Mouse (Mus musculus): ENCODE results near the gene Mrps12. TPM values are rescaled to one million over a fixed set of nuclear protein-coding genes. Genes with fewer than 3 reads are reported as not detected.

Mrps12 gene
- polyA plus RNA-seq, 1 experiment from 2014 or later = 151 TPM

- Histone ChIP-seq H3K9me3 (replicated peaks; ENCODE audit: control insufficient read depth, low read length) (no peaks in the 10 kb centered on the region), H3K36me3 (replicated peaks; ENCODE audit: control insufficient read depth, insufficient read depth, low read depth, low read length) (peaks cover 2% of the 10 kb centered on the region; the same call in 1 of the 2 replicates), H3K4me1 (ENCODE audit: control insufficient read depth, insufficient read depth, low read length) (no peaks in the 10 kb centered on the region), H3K27me3 (ENCODE audit: control insufficient read depth, insufficient read depth, low read length) (no peaks in the 10 kb centered on the region), H3K9ac (replicated peaks; ENCODE audit: low read length) (no peak overlapping the region), H3K4me3 (ENCODE audit: low read depth, low read length) (no peak overlapping the region), H3K27ac (replicated peaks; ENCODE audit: low read depth, low read length) (no peak overlapping the region), H3K4me2 (ENCODE audit: low read depth, low read length) (no peak overlapping the region)
- ATAC-seq (replicated peaks; ENCODE audit: insufficient number of reproducible peaks, low FRiP score, low TSS enrichment, low read depth) (no peak), DNase-seq (ENCODE audit: low spot score) (no peak)
- WGBS = 86% methylated on average over 7 of the region's 7 CpGs
Observed at GRCm38 (mm10) chr7:28780857-28781256, 39.2 kb upstream of the Mrps12 start.

- no peaks in the 10 kb centered on the region for H3K9me3 ChIP-seq (replicated peaks; ENCODE audit: control insufficient read depth, low read length)
- 0 out of 2 replicates have a peak overlapping the region, but pooled peaks have one; percentile 13 for H3K9ac ChIP-seq (replicated peaks; ENCODE audit: low read length)
- DNase-seq (ENCODE audit: low spot score) = peak; percentile 95
- H3K27me3 ChIP-seq (ENCODE audit: control insufficient read depth, insufficient read depth, low read length) = no peaks in the 10 kb centered on the region
- no peak overlapping the region for H3K27ac ChIP-seq (replicated peaks; ENCODE audit: low read depth, low read length)
- WGBS = 51% methylated on average over 6 of the region's 6 CpGs
- ATAC-seq (replicated peaks; ENCODE audit: insufficient number of reproducible peaks, low FRiP score, low TSS enrichment, low read depth) = no peak; the same call in 1 of the 2 replicates
- H3K36me3 ChIP-seq (replicated peaks; ENCODE audit: control insufficient read depth, insufficient read depth, low read depth, low read length) = peaks cover 2% of the 10 kb centered on the region; the same call in 1 of the 2 replicates
- no peak overlapping the region for H3K4me3 ChIP-seq (ENCODE audit: low read depth, low read length)
- H3K4me2 ChIP-seq (ENCODE audit: low read depth, low read length) = no peak overlapping the region
- no peaks in the 10 kb centered on the region for H3K4me1 ChIP-seq (ENCODE audit: control insufficient read depth, insufficient read depth, low read length)
Observed at GRCm38 (mm10) chr7:28780067-28780658, 38.5 kb upstream of the Mrps12 start.

GRCm38 (mm10) chr7:28778825-28779224 lies 37.2 kb upstream of the Mrps12 start:
- 82% methylated on average over 9 of the region's 9 CpGs for WGBS
- Histone ChIP-seq H3K4me3 (ENCODE audit: low read depth, low read length) (no peak overlapping the region), H3K36me3 (replicated peaks; ENCODE audit: control insufficient read depth, insufficient read depth, low read depth, low read length) (peaks cover 2% of the 10 kb centered on the region; the same call in 1 of the 2 replicates), H3K27me3 (ENCODE audit: control insufficient read depth, insufficient read depth, low read length) (no peaks in the 10 kb centered on the region), H3K4me2 (ENCODE audit: low read depth, low read length) (no peak overlapping the region), H3K27ac (replicated peaks; ENCODE audit: low read depth, low read length) (no peak overlapping the region), H3K9ac (replicated peaks; ENCODE audit: low read length) (no peak overlapping the region), H3K9me3 (replicated peaks; ENCODE audit: control insufficient read depth, low read length) (no peaks in the 10 kb centered on the region), H3K4me1 (ENCODE audit: control insufficient read depth, insufficient read depth, low read length) (no peaks in the 10 kb centered on the region)
- ATAC-seq (replicated peaks; ENCODE audit: insufficient number of reproducible peaks, low FRiP score, low TSS enrichment, low read depth) (no peak), DNase-seq (ENCODE audit: low spot score) (no peak)

- ATAC-seq (replicated peaks; ENCODE audit: insufficient number of reproducible peaks, low FRiP score, low TSS enrichment, low read depth) = no peak
- no peaks in the 10 kb centered on the region for H3K27me3 ChIP-seq (ENCODE audit: control insufficient read depth, insufficient read depth, low read length)
Observed at GRCm38 (mm10) chr7:28775129-28775528, 33.5 kb upstream of the Mrps12 start.

GRCm38 (mm10) chr7:28774164-28774563 lies 32.5 kb upstream of the Mrps12 start:
- H3K9ac ChIP-seq (replicated peaks; ENCODE audit: low read length) = 0 out of 2 replicates have a peak overlapping the region, but pooled peaks have one; percentile 22
- peaks cover 2% of the 10 kb centered on the region; the same call in 1 of the 2 replicates for H3K36me3 ChIP-seq (replicated peaks; ENCODE audit: control insufficient read depth, insufficient read depth, low read depth, low read length)
- no peaks in the 10 kb centered on the region for H3K9me3 ChIP-seq (replicated peaks; ENCODE audit: control insufficient read depth, low read length)
- 0 out of 2 replicates have a peak overlapping the region, but pooled peaks have one; percentile 4 for H3K27ac ChIP-seq (replicated peaks; ENCODE audit: low read depth, low read length)
- no peak overlapping the region for H3K4me2 ChIP-seq (ENCODE audit: low read depth, low read length)
- WGBS = 49% methylated on average over 12 of the region's 12 CpGs
- DNase-seq (ENCODE audit: low spot score) (no peak), ATAC-seq (replicated peaks; ENCODE audit: insufficient number of reproducible peaks, low FRiP score, low TSS enrichment, low read depth) (peak; percentile 15; the same call in 1 of the 2 replicates)
- no peak overlapping the region for H3K4me3 ChIP-seq (ENCODE audit: low read depth, low read length)
- H3K4me1 ChIP-seq (ENCODE audit: control insufficient read depth, insufficient read depth, low read length) = no peaks in the 10 kb centered on the region
- H3K27me3 ChIP-seq (ENCODE audit: control insufficient read depth, insufficient read depth, low read length) = no peaks in the 10 kb centered on the region

More at GRCm38 (mm10) chr7:28775129-28775528, 33.5 kb upstream of the Mrps12 start:
- H3K27ac ChIP-seq (replicated peaks; ENCODE audit: low read depth, low read length) = no peak overlapping the region
- H3K4me1 ChIP-seq (ENCODE audit: control insufficient read depth, insufficient read depth, low read length) = no peaks in the 10 kb centered on the region
- H3K4me2 ChIP-seq (ENCODE audit: low read depth, low read length) = no peak overlapping the region
- no peak overlapping the region for H3K9ac ChIP-seq (replicated peaks; ENCODE audit: low read length)
- H3K9me3 ChIP-seq (replicated peaks; ENCODE audit: control insufficient read depth, low read length) = no peaks in the 10 kb centered on the region
- no peak overlapping the region for H3K4me3 ChIP-seq (ENCODE audit: low read depth, low read length)
- DNase-seq (ENCODE audit: low spot score) = no peak
- peaks cover 2% of the 10 kb centered on the region; the same call in 1 of the 2 replicates for H3K36me3 ChIP-seq (replicated peaks; ENCODE audit: control insufficient read depth, insufficient read depth, low read depth, low read length)
- 93% methylated on average over 7 of the region's 7 CpGs for WGBS

- Histone ChIP-seq H3K36me3 (replicated peaks; ENCODE audit: control insufficient read depth, insufficient read depth, low read depth, low read length) (peaks cover 2% of the 10 kb centered on the region; the same call in 1 of the 2 replicates), H3K27me3 (ENCODE audit: control insufficient read depth, insufficient read depth, low read length) (no peaks in the 10 kb centered on the region), H3K27ac (replicated peaks; ENCODE audit: low read depth, low read length) (no peak overlapping the region), H3K4me2 (ENCODE audit: low read depth, low read length) (no peak overlapping the region), H3K9ac (replicated peaks; ENCODE audit: low read length) (no peak overlapping the region), H3K4me1 (ENCODE audit: control insufficient read depth, insufficient read depth, low read length) (no peaks in the 10 kb centered on the region), H3K9me3 (replicated peaks; ENCODE audit: control insufficient read depth, low read length) (no peaks in the 10 kb centered on the region), H3K4me3 (ENCODE audit: low read depth, low read length) (no peak overlapping the region)
- no peak for DNase-seq (ENCODE audit: low spot score)
- ATAC-seq (replicated peaks; ENCODE audit: insufficient number of reproducible peaks, low FRiP score, low TSS enrichment, low read depth) = no peak
- 70% methylated on average over 3 of the region's 3 CpGs for WGBS
Observed at GRCm38 (mm10) chr7:28773163-28773562, 31.5 kb upstream of the Mrps12 start.

- Histone ChIP-seq H3K27ac (replicated peaks; ENCODE audit: low read depth, low read length) (no peak overlapping the region), H3K27me3 (ENCODE audit: control insufficient read depth, insufficient read depth, low read length) (no peaks in the 10 kb centered on the region), H3K9me3 (replicated peaks; ENCODE audit: control insufficient read depth, low read length) (no peaks in the 10 kb centered on the region), H3K4me2 (ENCODE audit: low read depth, low read length) (no peak overlapping the region), H3K36me3 (replicated peaks; ENCODE audit: control insufficient read depth, insufficient read depth, low read depth, low read length) (no peaks in the 10 kb centered on the region), H3K4me3 (ENCODE audit: low read depth, low read length) (no peak overlapping the region), H3K4me1 (ENCODE audit: control insufficient read depth, insufficient read depth, low read length) (no peaks in the 10 kb centered on the region), H3K9ac (replicated peaks; ENCODE audit: low read length) (no peak overlapping the region)
- WGBS = 91% methylated on average over 11 of the region's 11 CpGs
- no peak for ATAC-seq (replicated peaks; ENCODE audit: insufficient number of reproducible peaks, low FRiP score, low TSS enrichment, low read depth)
- DNase-seq (ENCODE audit: low spot score) = no peak
Observed at GRCm38 (mm10) chr7:28771867-28772266, 30.2 kb upstream of the Mrps12 start.

- 92% methylated on average over 3 of the region's 3 CpGs for WGBS
- H3K27ac ChIP-seq (replicated peaks; ENCODE audit: low read depth, low read length) = no peak overlapping the region
- H3K4me2 ChIP-seq (ENCODE audit: low read depth, low read length) = no peak overlapping the region
- H3K36me3 ChIP-seq (replicated peaks; ENCODE audit: control insufficient read depth, insufficient read depth, low read depth, low read length) = no peaks in the 10 kb centered on the region
- no peak overlapping the region for H3K9ac ChIP-seq (replicated peaks; ENCODE audit: low read length)
- no peaks in the 10 kb centered on the region for H3K9me3 ChIP-seq (replicated peaks; ENCODE audit: control insufficient read depth, low read length)
- DNase-seq (ENCODE audit: low spot score) (no peak), ATAC-seq (replicated peaks; ENCODE audit: insufficient number of reproducible peaks, low FRiP score, low TSS enrichment, low read depth) (no peak)
- no peaks in the 10 kb centered on the region for H3K4me1 ChIP-seq (ENCODE audit: control insufficient read depth, insufficient read depth, low read length)
- H3K27me3 ChIP-seq (ENCODE audit: control insufficient read depth, insufficient read depth, low read length) = no peaks in the 10 kb centered on the region
- H3K4me3 ChIP-seq (ENCODE audit: low read depth, low read length) = no peak overlapping the region
Observed at GRCm38 (mm10) chr7:28770309-28770708, 28.7 kb upstream of the Mrps12 start.

All from embryonic facial prominence, embryonic 11.5 days (tissue).